Comparison of ENCODE assay signal across 17 mouse cellular contexts in the genomic region with DNA sequence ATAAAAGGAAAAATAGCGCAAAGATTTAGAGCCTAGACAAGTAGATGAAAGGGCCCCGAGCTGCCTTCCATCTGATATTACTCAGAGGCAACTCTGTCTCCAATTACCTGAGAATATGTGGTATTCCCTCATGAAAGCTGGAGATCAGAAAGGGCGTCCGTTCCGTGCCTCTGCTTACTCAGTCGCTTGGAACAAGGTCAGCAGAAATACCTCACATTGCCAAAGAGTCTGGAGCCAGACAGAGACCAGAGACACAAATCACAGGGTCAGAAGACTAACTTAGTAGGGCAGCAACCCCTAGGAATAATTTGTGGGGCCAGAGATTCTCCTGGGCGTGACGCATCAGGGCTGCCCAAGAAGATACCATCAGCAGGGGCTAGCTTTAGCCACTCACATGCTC.
DNase-seq lines count a peak whose midpoint lies in the region; ATAC-seq and TF ChIP-seq lines count a peak whose summit lies in the region.
"Had no signal": no experiment of that assay in that cellular context is flagged by ENCODE, and none has a peak within 500 bp of the region (broad histone marks: within the 10 kb centered on the region; RNA-seq: fewer than 3 reads in every experiment).

No protein-coding gene starts in this region.

- DNase-seq in liver, adult 2 months (ENCODE audit: extremely low read depth, low read depth, low spot score) = peak; percentile 59
- DNase-seq in liver, postnatal 0 days = no peak
- DNase-seq in kidney, adult 2 months = peak; percentile 76
- DNase-seq in kidney, postnatal 0 days (ENCODE audit: low spot score) = peak; percentile 25
- DNase-seq in left cerebral cortex, adult 11 months (ENCODE audit: low spot score) = no peak
- DNase-seq in cerebellum, adult 18-20 months = no peak
- no peak for DNase-seq in Muller cell, postnatal 12 days (ENCODE audit: inconsistent ontology term)
- DNase-seq: adrenal gland, postnatal 36 days; cerebellum, postnatal 10 days; gastrocnemius, postnatal 36 days; heart, postnatal 36 days; lung, adult 2 months; lung, postnatal 14 days had no signal

- no peaks in the 10 kb centered on the region for H3K9me3 ChIP-seq in liver, postnatal 0 days (ENCODE audit: low read length)
- H3K9me3 ChIP-seq in kidney, postnatal 0 days (replicated peaks; ENCODE audit: low read length) = no peaks in the 10 kb centered on the region
- H3K9me3 ChIP-seq: heart, embryonic 15.5 days; hindbrain, embryonic 13.5 days; midbrain, embryonic 12.5 days had no signal

- no peak overlapping the region for H3K4me2 ChIP-seq in liver, postnatal 0 days (ENCODE audit: low read depth, low read length)
- no peak overlapping the region for H3K4me2 ChIP-seq in kidney, postnatal 0 days (ENCODE audit: low read length)
- H3K4me2 ChIP-seq: heart, embryonic 15.5 days; hindbrain, embryonic 13.5 days; liver, embryonic 12.5 days; midbrain, embryonic 12.5 days had no signal

- H3K36me3 ChIP-seq in liver, adult 2 months (ENCODE audit: control insufficient read depth, insufficient read depth, low read length) = no peaks in the 10 kb centered on the region
- H3K36me3 ChIP-seq in liver, postnatal 0 days (replicated peaks; ENCODE audit: insufficient read depth, low read length) = no peaks in the 10 kb centered on the region
- no peaks in the 10 kb centered on the region for H3K36me3 ChIP-seq in kidney, adult 2 months (ENCODE audit: control insufficient read depth, insufficient read depth, low read length)
- H3K36me3 ChIP-seq in kidney, postnatal 0 days (ENCODE audit: insufficient read depth, low read length) = no peaks in the 10 kb centered on the region
- H3K36me3 ChIP-seq: heart, embryonic 15.5 days; hindbrain, embryonic 13.5 days; liver, embryonic 12.5 days had no signal

- TF ChIP-seq EP300 in liver, postnatal 0 days (IDR thresholded peaks at IDR 0.05; ENCODE audit: low read depth) = no peak

- WGBS in liver, adult 2 months = 75% methylated on average over 8 of the region's 8 CpGs
- 72% methylated on average over 8 of the region's 8 CpGs for WGBS in liver, postnatal 0 days (ENCODE audit: insufficient replicate concordance)
- WGBS in kidney, adult 2 months = 36% methylated on average over 8 of the region's 8 CpGs
- 38% methylated on average over 8 of the region's 8 CpGs for WGBS in kidney, postnatal 0 days

- H3K27ac ChIP-seq in liver, adult 2 months (replicated peaks; ENCODE audit: insufficient read depth, low read depth, low read length) = no peak overlapping the region
- H3K27ac ChIP-seq in liver, postnatal 0 days (ENCODE audit: low read depth) = no peak overlapping the region
- H3K27ac ChIP-seq in kidney, adult 2 months (ENCODE audit: insufficient read depth, low read depth, low read length) = no peak overlapping the region
- H3K27ac ChIP-seq in kidney, postnatal 0 days = no peak overlapping the region
- H3K27ac ChIP-seq: heart, embryonic 15.5 days; hindbrain, embryonic 13.5 days; liver, embryonic 12.5 days; midbrain, embryonic 12.5 days had no signal

- no peaks in the 10 kb centered on the region for H3K79me2 ChIP-seq in liver, adult 2 months (ENCODE audit: control insufficient read depth, insufficient read depth, low read length)

- H3K27me3 ChIP-seq in liver, adult 2 months (ENCODE audit: control insufficient read depth, insufficient read depth, low read length) = no peaks in the 10 kb centered on the region
- H3K27me3 ChIP-seq in liver, postnatal 0 days (ENCODE audit: insufficient read depth, low read length) = no peaks in the 10 kb centered on the region
- H3K27me3 ChIP-seq in kidney, adult 2 months (replicated peaks; ENCODE audit: control insufficient read depth, insufficient read depth, low read length) = no peaks in the 10 kb centered on the region
- H3K27me3 ChIP-seq in kidney, postnatal 0 days (ENCODE audit: insufficient read depth, low read length) = no peaks in the 10 kb centered on the region
- H3K27me3 ChIP-seq: heart, embryonic 15.5 days; hindbrain, embryonic 13.5 days; liver, embryonic 12.5 days; midbrain, embryonic 12.5 days had no signal

- no peak for TF ChIP-seq POLR2A in liver, adult 2 months (IDR thresholded peaks at IDR 0.05; ENCODE audit: extremely low read depth, insufficient read depth, low read length)
- TF ChIP-seq POLR2A in kidney, adult 2 months (IDR thresholded peaks at IDR 0.05; ENCODE audit: low read depth, low read length) = no peak

- TF ChIP-seq CTCF in liver, adult 2 months (IDR thresholded peaks at IDR 0.05; ENCODE audit: low read depth, low read length) = no peak
- no peak for TF ChIP-seq CTCF in liver, postnatal 0 days (IDR thresholded peaks at IDR 0.05; ENCODE audit: low read depth)
- no peak for TF ChIP-seq CTCF in kidney, adult 2 months (conservative IDR thresholded peaks at IDR 0.05; ENCODE audit: insufficient read depth, insufficient read length, low read depth, low read length)
- TF ChIP-seq CTCF in kidney, postnatal 0 days (IDR thresholded peaks at IDR 0.05; ENCODE audit: low read depth) = no peak

- H3K9ac ChIP-seq in liver, adult 2 months (ENCODE audit: low read depth, low read length) = no peak overlapping the region
- H3K9ac ChIP-seq in liver, postnatal 0 days (replicated peaks) = no peak overlapping the region
- no peak overlapping the region for H3K9ac ChIP-seq in kidney, postnatal 0 days (ENCODE audit: low read depth, low read length)
- H3K9ac ChIP-seq: heart, embryonic 15.5 days; hindbrain, embryonic 13.5 days; liver, embryonic 12.5 days; midbrain, embryonic 12.5 days had no signal

- no peak for ATAC-seq in liver, postnatal 0 days
- ATAC-seq in kidney, postnatal 0 days (replicated peaks; ENCODE audit: low FRiP score, low read depth) = peak; percentile 29; the same call in 1 of the 2 replicates
- ATAC-seq: liver, embryonic 12.5 days had no signal

- H3K4me1 ChIP-seq in liver, adult 2 months (ENCODE audit: control insufficient read depth, insufficient read depth, low read length) = peaks cover 5% of the 10 kb centered on the region; the same call in 1 of the 2 replicates
- H3K4me1 ChIP-seq in liver, postnatal 0 days (ENCODE audit: insufficient read depth) = no peaks in the 10 kb centered on the region
- peaks cover 8% of the 10 kb centered on the region; the same call in 1 of the 2 replicates for H3K4me1 ChIP-seq in kidney, adult 2 months (ENCODE audit: control insufficient read depth, insufficient read depth, low read length)
- H3K4me1 ChIP-seq in kidney, postnatal 0 days (replicated peaks; ENCODE audit: insufficient read depth, low read length) = no peaks in the 10 kb centered on the region
- H3K4me1 ChIP-seq: heart, embryonic 15.5 days; hindbrain, embryonic 13.5 days; liver, embryonic 12.5 days; midbrain, embryonic 12.5 days had no signal

- H3K4me3 ChIP-seq in liver, adult 2 months (ENCODE audit: insufficient read depth, low read depth, low read length) = no peak overlapping the region
- no peak overlapping the region for H3K4me3 ChIP-seq in liver, postnatal 0 days (ENCODE audit: low read depth, low read length)
- no peak overlapping the region for H3K4me3 ChIP-seq in kidney, adult 2 months (ENCODE audit: insufficient read depth, low read depth, low read length)
- H3K4me3 ChIP-seq in kidney, postnatal 0 days (replicated peaks; ENCODE audit: low read depth, low read length) = no peak overlapping the region
- H3K4me3 ChIP-seq: heart, embryonic 15.5 days; hindbrain, embryonic 13.5 days; liver, embryonic 12.5 days; midbrain, embryonic 12.5 days had no signal

Comparison
In these comparisons a context has a peak if more than half of its experiments do, and no peak if none do; other contexts are left out.
1. DNase-seq: peak in liver, adult 2 months (single experiment), kidney, adult 2 months (single experiment) and kidney, postnatal 0 days (single experiment); none in liver, postnatal 0 days (single experiment), left cerebral cortex, adult 11 months (single experiment), cerebellum, adult 18-20 months (0 of 2) and Muller cell, postnatal 12 days (single experiment).